Mouse (Mus musculus): ENCODE data around the gene Dtx2.

Dtx2 gene

DNA sequence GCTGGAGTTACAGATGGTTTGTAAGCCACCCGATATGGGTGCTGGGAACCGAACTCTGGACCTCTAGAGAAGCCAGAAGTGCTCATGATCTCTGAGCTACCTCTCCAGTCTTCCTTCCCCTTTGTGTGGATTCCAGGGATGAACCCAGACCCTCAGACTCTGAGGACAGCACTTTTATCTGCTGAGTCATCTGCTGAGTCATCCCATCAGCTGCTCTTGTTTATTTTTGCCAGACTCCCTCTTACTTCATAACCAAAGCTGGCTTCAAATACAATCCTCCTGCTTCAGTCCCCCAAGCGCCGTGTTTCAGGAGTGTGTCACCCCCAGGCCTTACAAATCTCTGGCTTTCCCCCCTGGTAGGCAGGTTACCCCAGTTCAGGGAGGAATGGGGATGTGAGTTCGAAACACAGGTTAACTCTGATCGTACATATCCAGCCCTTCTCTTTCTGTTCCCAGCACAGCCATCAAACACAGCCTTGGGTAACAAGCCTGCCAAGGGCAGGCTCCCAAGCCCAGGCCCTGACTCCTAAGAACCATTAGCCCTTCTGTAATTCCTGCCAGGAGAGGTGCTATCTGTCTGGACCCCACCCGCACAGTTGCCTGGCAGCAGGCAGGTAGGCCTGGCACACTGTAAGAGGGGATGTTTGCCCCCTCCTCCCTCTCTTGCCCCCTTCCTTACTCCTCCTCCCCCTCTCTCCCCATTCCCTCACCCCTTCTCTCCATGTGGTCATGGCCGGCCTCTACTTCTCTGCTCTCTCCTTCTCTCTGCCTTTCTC, 18.5 kb upstream of the Dtx2 start:
- no peak for DNase-seq

- DNase-seq: no peak
These were observed 15.2 kb upstream of the Dtx2 start for GRCm38 (mm10) chr5:135979381-135979780.

GRCm38 (mm10) chr5:135979904-135980303, 14.7 kb upstream of the Dtx2 start, which contains the start of gene Zp3:
Gene Zp3, plus strand, starts transcription at chr5:135980099.
- DNase-seq: no peak

DNA sequence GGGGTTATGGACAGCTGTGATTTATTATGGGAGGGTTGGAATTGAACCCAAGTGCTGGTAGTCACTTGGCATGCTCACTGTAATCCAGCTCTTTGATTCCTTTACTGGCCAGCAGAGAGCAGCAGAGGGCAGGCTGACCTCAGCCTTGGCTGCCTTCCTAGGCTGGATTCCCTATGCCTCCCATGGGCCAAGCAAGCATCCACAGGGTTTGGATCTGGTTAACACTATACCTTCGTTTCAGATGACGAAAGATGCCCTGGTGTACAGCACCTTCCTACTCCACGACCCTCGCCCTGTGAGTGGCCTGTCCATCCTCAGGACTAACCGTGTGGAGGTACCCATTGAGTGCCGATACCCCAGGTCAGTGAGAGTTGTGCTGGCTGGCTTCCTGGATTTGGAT, 12.2 kb upstream of the Dtx2 start:
- DNase-seq: no peak

DNA sequence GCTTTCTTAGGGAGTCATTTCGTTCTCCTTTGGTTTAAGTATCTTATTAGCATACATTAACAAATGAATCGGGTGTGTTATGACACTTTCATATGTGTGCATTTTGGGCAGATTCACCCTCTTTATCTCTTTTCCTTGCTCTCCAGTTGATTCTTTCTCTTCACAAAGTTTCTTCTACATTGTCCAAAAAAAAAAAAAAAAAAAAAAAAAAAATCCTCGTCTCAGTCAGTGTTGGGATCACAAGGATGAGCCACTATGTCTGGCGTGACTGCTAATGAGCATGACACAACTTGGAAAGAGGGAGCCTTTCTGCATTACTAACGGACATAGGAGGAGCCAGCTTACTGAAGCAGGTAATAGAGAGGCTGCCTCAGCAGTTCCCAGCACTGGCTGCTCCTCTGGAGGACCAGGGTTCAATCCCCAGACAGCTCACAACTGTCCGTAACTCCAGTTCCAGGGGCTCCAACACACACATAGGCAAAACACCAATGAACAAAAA, 10.0 kb upstream of the Dtx2 start:
- no peak for DNase-seq

DNA sequence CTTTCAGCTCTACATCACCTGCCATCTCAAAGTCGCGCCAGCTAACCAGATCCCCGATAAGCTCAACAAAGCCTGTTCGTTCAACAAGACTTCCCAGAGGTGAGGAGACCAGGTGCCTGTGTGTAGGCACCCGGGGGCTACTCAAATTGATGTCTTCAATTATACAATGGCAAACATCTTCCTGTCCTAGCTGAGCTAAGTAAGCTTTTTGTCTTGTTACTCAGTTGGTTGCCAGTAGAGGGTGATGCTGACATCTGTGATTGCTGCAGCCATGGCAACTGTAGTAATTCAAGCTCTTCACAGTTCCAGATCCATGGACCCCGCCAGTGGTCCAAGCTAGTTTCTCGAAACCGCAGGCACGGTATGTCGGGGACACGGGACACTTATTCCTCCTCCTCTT, 7.4 kb upstream of the Dtx2 start:
- DNase-seq: no peak

DNA sequence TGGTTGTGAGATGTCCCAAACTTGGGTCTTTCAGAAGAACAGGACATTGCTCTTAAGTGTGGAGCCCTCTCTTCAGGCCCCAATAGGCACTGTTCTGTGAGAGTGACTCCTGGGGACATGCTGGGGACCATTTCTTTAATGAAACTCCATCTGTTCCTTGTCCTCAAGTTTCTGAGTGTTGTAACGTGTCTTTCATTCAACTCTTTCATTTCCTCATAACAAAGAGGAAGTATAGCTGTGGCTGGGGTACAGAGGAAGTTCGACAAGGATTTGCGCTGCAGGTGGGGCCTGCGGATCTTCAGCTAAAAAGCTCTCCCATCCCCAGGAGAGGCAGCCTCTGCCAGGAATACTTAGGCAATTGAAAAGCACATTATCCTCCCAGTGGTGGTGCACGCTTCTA, 4.0 kb upstream of the Dtx2 start:
- DNase-seq: no peak

- DNase-seq: no peak
These were observed 1.1 kb upstream of the Dtx2 start for GRCm38 (mm10) chr5:135993381-135993965.

- no peak for DNase-seq
These were observed 270 bp upstream of the Dtx2 start for GRCm38 (mm10) chr5:135994335-135994724.

GRCm38 (mm10) chr5:135996162-135996561, 1.6 kb downstream of the Dtx2 start:
- no peak for DNase-seq

DNA sequence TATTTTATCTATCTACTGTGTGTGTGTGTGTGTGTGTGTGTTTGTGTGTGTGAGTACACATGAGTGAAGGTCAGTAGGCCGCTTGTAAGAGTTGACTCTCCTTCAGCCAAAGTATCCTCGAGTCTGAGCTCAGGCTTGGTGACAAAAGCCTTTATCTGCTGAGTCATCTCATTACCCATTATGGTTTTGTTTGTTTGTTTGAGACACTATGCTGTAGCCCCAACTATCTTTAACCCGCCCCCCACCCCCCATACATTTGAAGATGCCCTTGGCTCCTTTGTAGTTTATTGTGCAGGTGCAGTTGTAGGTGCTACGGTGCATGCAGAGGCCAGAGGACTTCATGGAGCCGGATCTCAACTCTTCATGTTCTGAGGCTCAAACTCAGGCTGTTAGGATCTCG, 6.6 kb downstream of the Dtx2 start:
- DNase-seq: no peak

DNA sequence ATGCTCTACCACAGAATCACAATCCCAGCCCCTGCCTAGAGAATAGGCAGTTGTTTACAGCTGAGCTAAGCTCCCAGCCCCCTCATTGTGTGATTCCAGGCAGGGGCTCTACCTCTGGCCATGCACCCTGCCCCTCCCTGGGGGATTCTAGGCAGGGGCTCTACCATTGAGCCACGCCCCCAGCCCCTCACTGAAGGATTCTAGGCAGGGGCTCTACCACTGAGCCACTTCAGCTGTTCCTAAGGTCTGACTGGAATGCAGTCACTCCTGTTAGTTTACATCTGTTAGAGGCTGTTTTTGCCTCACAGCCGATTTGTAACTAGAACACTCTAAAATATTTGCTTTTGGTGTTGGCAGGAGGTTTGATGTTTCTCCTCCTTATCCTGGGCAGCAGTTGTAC, 7.7 kb downstream of the Dtx2 start:
- DNase-seq: no peak

DNA sequence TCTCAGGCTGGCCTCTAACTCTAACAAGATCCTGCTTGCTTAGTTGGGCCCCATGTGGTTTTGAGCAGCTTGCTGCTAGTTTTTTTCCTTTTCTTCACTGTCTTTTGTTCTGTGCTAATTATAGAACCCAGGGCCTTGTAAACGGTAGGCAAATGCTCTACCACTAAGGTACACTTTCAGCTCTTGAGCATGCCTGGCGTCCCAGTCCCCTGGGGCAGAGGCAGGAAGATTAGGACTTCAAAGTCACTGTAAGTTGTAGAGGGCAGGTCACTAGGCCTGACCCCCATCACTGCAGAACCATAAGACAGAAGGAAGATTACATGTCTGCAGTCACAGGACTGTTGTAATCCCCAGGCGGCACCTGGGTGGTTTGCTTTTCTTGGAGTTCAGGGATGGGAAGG, 8.2 kb downstream of the Dtx2 start:
- DNase-seq: no peak

DNA sequence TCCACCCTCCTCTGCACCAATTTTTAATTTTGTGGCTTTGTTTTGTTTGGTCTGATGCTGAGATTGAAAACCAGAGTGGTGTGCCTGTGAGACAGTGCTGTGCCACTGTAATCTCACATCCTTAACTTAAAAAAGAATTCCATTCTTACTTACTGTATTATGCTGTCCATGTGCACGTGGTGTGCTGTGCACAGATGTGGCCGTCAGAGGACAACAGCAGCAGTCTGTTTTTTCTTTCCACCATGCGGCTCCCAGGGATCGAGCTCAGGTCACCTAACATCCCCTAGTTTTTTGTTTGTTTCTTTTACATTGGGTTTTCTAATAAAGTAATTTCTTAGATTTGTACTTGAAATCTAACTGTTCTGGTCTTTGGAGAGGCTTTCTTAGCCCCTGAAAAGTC, 9.9 kb downstream of the Dtx2 start:
- DNase-seq: no peak

GRCm38 (mm10) chr5:136007745-136008144, 13.1 kb downstream of the Dtx2 start:
- no peak for DNase-seq

DNA sequence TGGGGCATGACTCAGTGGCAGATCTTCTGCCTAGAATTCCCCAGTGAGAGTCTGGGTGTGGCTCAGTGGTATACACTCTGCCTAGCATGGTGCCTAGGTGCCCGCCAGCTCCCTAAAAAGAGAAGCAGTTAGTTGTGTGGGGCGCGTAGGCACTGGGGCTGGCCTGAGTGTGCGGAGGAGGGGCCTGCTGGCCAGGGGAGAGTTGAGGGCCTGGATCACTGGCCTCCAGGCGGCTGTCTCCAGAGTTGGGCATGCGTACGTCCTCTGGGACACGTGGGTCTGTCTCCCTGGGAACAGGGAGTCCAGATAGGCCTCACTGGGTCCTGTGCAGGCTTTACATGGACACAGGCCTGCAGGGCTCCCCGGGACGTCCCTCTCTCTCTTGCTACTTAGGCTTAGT, 20.3 kb downstream of the Dtx2 start:
- DNase-seq: no peak

- no peak for DNase-seq
These were observed 21.0 kb downstream of the Dtx2 start for GRCm38 (mm10) chr5:136015586-136015985.

- no peak for DNase-seq
These were observed 21.6 kb downstream of the Dtx2 start for GRCm38 (mm10) chr5:136016014-136016876.

DNA sequence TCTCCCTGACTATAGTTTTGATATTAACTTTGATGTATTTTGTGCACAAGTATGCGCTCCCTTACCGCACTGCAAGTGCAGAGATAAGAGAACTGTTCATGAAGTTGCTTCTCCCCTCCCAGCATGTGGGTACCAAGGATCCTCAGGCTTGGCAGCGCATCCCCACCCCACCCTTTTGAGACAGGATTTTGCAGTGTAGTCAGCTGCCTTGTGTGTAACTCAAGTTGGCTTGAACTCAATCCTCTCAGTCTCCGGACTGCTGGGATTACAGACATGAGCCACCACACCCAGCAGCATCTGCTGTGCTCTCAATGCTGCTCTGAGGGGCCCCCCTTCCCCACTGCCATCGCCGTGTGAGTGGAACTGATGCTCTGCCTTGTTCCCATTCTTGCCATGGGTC, 22.7 kb downstream of the Dtx2 start:
- DNase-seq: no peak

- no peak for DNase-seq
These were observed 24.1 kb downstream of the Dtx2 start for GRCm38 (mm10) chr5:136018726-136019125.

- no peak for DNase-seq
These were observed 25.3 kb downstream of the Dtx2 start for GRCm38 (mm10) chr5:136019907-136020306.

DNA sequence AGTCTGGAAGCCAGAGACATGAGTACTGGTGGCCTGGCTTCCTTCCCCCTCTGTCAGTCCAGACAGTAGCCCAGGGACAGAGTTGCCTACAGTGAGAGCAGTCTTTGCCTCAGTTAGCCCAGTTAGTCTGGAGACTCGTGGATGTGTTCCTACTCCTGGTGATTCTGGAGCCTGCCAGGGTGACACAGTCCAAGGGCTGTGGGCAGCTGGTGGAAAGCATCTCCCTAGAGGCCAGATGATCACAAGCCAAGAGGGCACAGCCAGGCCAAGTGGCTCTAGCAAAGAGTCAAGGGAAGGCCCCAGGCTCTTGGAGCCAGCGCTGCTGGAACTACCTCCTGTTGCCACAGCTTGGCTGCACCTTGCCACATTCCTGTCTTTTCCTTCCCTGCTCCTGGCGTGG, 31.1 kb downstream of the Dtx2 start:
- no peak for DNase-seq

DNA sequence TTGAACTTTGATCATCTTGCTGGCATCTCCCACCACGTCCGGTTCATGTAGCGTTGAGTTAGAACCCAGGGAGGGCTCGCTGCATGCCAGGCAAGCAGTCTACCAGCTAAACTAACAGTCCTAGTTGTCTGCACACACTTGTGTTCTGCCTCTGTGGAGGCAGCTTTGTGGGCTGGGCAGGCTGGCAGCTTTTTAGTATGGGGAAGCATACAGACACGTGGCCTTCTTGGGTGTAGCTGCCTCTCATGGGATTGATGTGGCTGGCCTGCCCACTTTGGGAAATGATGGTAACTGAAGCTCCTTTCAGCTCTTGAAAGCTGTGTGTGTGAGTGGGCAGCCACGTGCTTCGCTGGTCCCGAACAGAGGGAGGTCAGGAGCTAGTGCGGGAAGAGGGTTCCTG, 32.3 kb downstream of the Dtx2 start:
- DNase-seq: no peak

Measured in right cerebral cortex, postnatal 14 days (tissue).